Mouse (Mus musculus): ENCODE measurements around the gene Polr1b. TPM values are rescaled to one million over a fixed set of nuclear protein-coding genes. Genes with fewer than 3 reads are reported as not detected.

Polr1b gene
- polyA plus RNA-seq (2015; fragmentation: Illumina TruSeq; extraction: RNeasy Lipid Tissue Mini Kit (QIAGEN cat#74804); ENCODE audit: insufficient read depth, low replicate concordance) = 25.6 TPM

GRCm38 (mm10) chr2:129100784-129101310, at the start of gene Polr1b:
TSS of gene Polr1b (plus strand) at chr2:129100995.

DNA sequence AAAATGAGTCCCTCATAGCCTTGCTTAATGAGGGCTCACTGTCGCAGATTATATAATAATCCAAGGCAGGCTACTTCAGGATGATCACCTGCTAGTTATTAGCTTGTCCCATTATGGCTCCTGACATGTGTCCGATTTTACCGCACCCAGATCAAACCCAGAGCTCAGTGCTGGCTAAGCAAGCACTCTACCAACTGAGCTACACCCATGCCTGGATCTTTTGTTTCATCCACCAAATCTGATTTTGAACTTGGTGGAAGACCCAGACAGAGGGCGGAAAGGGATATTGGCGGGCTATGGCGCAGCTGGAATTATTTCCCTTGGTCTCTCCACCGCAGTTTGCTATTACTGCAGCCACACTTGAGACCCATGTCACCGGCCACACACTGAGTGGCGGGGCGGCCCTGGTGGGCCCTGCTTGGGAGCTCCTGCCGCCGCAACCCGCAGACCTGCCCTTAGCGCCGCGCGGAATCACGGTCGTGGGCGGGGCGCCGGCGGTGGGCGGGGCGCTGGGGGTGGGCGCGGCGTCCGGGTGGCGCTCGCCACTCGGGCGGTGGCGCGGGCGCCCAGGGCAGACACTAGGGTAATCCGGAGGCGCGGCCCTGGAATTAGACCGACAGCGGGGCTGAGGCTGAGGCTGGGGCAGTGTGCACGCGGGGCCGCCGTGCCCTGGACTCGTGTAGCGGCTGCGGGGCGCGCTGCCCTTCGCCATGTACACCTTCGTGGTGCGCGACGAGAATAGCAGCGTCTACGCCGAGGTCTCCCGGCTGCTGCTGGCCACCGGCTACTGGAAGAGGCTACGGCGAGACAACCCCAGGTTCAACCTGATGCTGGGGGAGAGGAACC, 35.1 kb upstream of the Polr1b start, which contains the start of gene Ttl:
Gene Ttl (plus strand): TSS at position 506 of the 846 bp plus-strand sequence.

GRCm38 (mm10) chr2:129129412-129129929, 28.7 kb downstream of the Polr1b start, which contains the start of gene Chchd5:
TSS of gene Chchd5 (plus strand) at chr2:129129700.

Other genes starting within 250 kb of the Polr1b start
- 0.21 TPM for gene Fbln7, start 238.0 kb upstream of the Polr1b start, polyA plus RNA-seq (2015; fragmentation: Illumina TruSeq; extraction: RNeasy Lipid Tissue Mini Kit (QIAGEN cat#74804); ENCODE audit: insufficient read depth, low replicate concordance)
- 11.8 TPM for gene Zc3h8, start 156.9 kb upstream of the Polr1b start, polyA plus RNA-seq (2015; fragmentation: Illumina TruSeq; extraction: RNeasy Lipid Tissue Mini Kit (QIAGEN cat#74804); ENCODE audit: insufficient read depth, low replicate concordance)
- gene Zc3h6, start 133.6 kb upstream of the Polr1b start, polyA plus RNA-seq (2015; fragmentation: Illumina TruSeq; extraction: RNeasy Lipid Tissue Mini Kit (QIAGEN cat#74804); ENCODE audit: insufficient read depth, low replicate concordance) = 11.0 TPM
- gene Gm10762, start 133.3 kb upstream of the Polr1b start, polyA plus RNA-seq (2015; fragmentation: Illumina TruSeq; extraction: RNeasy Lipid Tissue Mini Kit (QIAGEN cat#74804); ENCODE audit: insufficient read depth, low replicate concordance) = 2.3 TPM
- gene Vinac1, start 52.8 kb upstream of the Polr1b start, polyA plus RNA-seq (2015; fragmentation: Illumina TruSeq; extraction: RNeasy Lipid Tissue Mini Kit (QIAGEN cat#74804); ENCODE audit: insufficient read depth, low replicate concordance) = not detected
- gene Ttl, start 35.1 kb upstream of the Polr1b start, polyA plus RNA-seq (2015; fragmentation: Illumina TruSeq; extraction: RNeasy Lipid Tissue Mini Kit (QIAGEN cat#74804); ENCODE audit: insufficient read depth, low replicate concordance) = 4.3 TPM
- gene Chchd5, start 28.7 kb downstream of the Polr1b start, polyA plus RNA-seq (2015; fragmentation: Illumina TruSeq; extraction: RNeasy Lipid Tissue Mini Kit (QIAGEN cat#74804); ENCODE audit: insufficient read depth, low replicate concordance) = 11.9 TPM
- 145 TPM for gene Slc20a1, start 97.8 kb downstream of the Polr1b start, polyA plus RNA-seq (2015; fragmentation: Illumina TruSeq; extraction: RNeasy Lipid Tissue Mini Kit (QIAGEN cat#74804); ENCODE audit: insufficient read depth, low replicate concordance)
- 11.6 TPM for gene Ckap2l, start 196.2 kb downstream of the Polr1b start, polyA plus RNA-seq (2015; fragmentation: Illumina TruSeq; extraction: RNeasy Lipid Tissue Mini Kit (QIAGEN cat#74804); ENCODE audit: insufficient read depth, low replicate concordance)
- 11.3 TPM for gene Il1a, start 209.0 kb downstream of the Polr1b start, polyA plus RNA-seq (2015; fragmentation: Illumina TruSeq; extraction: RNeasy Lipid Tissue Mini Kit (QIAGEN cat#74804); ENCODE audit: insufficient read depth, low replicate concordance)

Measured in spleen, adult 10 weeks (tissue).